Mouse (Mus musculus): ENCODE measurements around the gene Nktr. TPM values are rescaled to one million over a fixed set of nuclear protein-coding genes. Genes with fewer than 3 reads are reported as not detected.

Gene Nktr
- polyA plus RNA-seq, 1 experiment from 2014 or later: 56.1 TPM

DNA sequence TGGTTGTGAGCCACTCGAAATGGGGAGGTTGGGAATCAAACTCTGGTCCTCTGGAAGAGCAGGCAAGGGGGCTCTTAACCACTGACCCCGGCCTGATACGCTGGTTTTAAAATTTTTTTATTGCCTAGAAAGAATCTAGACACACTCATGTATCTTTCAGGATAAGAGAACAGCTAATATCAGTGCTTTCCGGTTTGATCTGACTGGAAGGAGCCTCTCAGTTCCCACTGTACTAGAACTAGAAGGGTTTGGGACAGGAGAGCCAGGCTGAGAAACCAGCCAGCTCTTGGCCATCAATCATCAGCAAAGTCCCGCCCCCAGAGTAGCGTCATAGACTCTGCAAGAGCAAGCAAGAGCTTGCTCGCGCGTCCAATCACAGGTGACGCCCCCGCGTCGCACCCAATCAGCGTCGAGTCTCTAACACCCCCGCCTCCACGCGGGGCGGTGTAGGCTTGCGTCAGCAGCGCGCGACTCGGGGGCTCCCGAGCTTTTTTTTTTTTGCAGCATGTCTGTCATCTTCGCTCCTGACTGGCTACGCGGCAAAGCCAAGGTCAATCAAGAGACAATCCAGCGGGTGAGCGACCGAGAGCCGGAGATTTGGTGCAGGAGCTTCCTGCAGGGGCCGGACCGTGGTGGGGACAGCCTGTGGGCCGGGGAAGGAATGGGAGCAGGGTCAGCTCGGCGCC is 8.9 kb upstream of the Nktr start, which contains the start of gene Ss18l2:
TSS of gene Ss18l2 (plus strand) at position 432 of the 686 bp plus-strand sequence.
- Histone ChIP-seq H3K9me3 (replicated peaks) (no peaks in the 10 kb centered on the region), H3K4me1 (peaks cover 26% of the 10 kb centered on the region), H3K27me3 (ENCODE audit: low read depth, poor library complexity, severe bottlenecking) (peaks cover 19% of the 10 kb centered on the region; the same call in 1 of the 2 replicates), H3K4me3 (peak within 1 kb of the TSS; percentile 96), H3K36me3 (peaks cover 17% of the 10 kb centered on the region), H3K27ac (replicated peaks) (peak within 1 kb of the TSS; percentile 91)
- 6% methylated on average over 37 of the region's 37 CpGs for WGBS
- peak; percentile 98 for DNase-seq (ENCODE audit: low spot score)

DNA sequence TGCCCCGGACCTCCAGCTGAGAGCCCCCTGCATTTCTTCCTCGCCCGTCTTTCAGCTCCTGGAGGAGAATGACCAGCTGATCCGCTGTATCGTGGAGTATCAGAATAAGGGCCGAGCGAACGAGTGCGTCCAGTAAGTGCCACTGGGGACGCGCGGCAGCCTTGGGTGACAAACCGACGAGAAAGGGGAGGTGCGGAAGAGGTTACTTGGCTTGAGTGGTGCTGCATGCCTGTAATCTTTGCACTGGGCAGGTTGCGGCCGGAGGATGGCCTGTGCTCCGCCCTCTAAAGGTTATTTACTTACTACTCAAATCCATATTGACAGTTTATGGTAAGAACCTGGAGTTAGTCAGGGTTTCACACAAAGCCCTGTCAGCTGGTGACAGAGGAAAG is 8.4 kb upstream of the Nktr start:
- no peaks in the 10 kb centered on the region for H3K9me3 ChIP-seq (replicated peaks)
- DNase-seq (ENCODE audit: low spot score): no peak
- H3K4me3 ChIP-seq: peak overlapping the region; percentile 96
- peaks cover 21% of the 10 kb centered on the region for H3K4me1 ChIP-seq
- peak overlapping the region; percentile 91 for H3K27ac ChIP-seq (replicated peaks)
- H3K27me3 ChIP-seq (ENCODE audit: low read depth, poor library complexity, severe bottlenecking): peaks cover 19% of the 10 kb centered on the region; the same call in 1 of the 2 replicates
- under 1% methylated on average over 18 of the region's 18 CpGs for WGBS
- peaks cover 17% of the 10 kb centered on the region for H3K36me3 ChIP-seq

DNA sequence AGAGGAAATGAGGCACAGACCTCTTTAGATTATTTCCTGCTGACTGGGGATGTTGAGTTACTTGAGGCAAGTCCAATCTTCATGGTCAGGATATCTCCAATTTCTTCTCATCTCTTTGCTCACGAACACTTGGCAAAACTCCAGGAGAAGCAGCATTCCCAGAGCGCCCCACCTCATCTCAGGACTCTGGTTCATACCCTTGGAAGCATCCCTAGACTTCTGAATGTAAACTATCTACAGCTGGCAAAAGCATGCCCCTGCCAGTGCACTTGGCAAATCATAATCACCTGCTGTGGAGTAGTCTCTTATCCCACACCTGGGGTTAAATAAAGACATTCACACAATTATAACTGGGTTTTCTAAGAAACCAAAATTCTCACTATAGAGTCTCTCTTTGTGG is 1.9 kb upstream of the Nktr start:
- H3K27me3 ChIP-seq (ENCODE audit: low read depth, poor library complexity, severe bottlenecking): no peaks in the 10 kb centered on the region
- WGBS: 88% methylated on average over 2 of the region's 2 CpGs
- H3K27ac ChIP-seq (replicated peaks): no peak overlapping the region
- peaks cover 27% of the 10 kb centered on the region for H3K4me1 ChIP-seq
- no peak for DNase-seq (ENCODE audit: low spot score)
- no peaks in the 10 kb centered on the region for H3K9me3 ChIP-seq (replicated peaks)
- peaks cover 20% of the 10 kb centered on the region for H3K36me3 ChIP-seq
- H3K4me3 ChIP-seq: no peak overlapping the region

DNA sequence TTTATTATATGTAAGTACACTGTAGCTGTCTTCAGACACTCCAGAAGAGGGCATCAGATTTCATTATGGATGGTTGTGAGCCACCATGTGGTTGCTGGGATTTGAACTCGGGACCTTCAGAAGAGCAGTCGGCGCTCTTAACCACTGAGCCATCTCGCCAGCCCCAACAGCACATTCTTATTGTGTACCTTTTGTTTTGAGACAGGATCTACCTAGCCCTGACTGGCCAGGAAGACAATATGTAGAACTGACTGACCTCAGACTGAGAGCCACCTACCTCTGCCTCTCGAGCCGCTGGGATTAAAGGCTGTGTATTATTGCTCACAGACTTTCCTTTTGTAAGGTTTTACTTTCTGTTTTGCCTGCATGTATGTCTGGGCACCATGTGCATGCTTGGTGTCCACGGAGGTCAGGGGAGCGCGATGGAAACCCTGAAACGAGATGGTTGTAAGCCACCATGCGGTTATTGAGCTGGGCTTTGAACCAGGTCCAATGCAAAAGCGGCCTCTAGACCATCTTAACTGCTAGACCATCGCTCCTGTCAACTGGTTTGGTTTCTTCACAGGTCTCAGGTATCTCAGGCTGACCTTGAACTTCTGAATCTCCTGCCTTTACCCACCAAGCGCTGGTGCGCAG is 781 bp upstream of the Nktr start:
- H3K27me3 ChIP-seq (ENCODE audit: low read depth, poor library complexity, severe bottlenecking): no peaks in the 10 kb centered on the region
- peak overlapping the region; percentile 97 for H3K27ac ChIP-seq (replicated peaks)
- H3K4me3 ChIP-seq: peak overlapping the region; percentile 95
- 66% methylated on average over 15 of the region's 15 CpGs for WGBS
- H3K9me3 ChIP-seq (replicated peaks): no peaks in the 10 kb centered on the region
- peaks cover 27% of the 10 kb centered on the region for H3K4me1 ChIP-seq
- peak; percentile 24 for DNase-seq (ENCODE audit: low spot score)
- peaks cover 12% of the 10 kb centered on the region for H3K36me3 ChIP-seq

DNA sequence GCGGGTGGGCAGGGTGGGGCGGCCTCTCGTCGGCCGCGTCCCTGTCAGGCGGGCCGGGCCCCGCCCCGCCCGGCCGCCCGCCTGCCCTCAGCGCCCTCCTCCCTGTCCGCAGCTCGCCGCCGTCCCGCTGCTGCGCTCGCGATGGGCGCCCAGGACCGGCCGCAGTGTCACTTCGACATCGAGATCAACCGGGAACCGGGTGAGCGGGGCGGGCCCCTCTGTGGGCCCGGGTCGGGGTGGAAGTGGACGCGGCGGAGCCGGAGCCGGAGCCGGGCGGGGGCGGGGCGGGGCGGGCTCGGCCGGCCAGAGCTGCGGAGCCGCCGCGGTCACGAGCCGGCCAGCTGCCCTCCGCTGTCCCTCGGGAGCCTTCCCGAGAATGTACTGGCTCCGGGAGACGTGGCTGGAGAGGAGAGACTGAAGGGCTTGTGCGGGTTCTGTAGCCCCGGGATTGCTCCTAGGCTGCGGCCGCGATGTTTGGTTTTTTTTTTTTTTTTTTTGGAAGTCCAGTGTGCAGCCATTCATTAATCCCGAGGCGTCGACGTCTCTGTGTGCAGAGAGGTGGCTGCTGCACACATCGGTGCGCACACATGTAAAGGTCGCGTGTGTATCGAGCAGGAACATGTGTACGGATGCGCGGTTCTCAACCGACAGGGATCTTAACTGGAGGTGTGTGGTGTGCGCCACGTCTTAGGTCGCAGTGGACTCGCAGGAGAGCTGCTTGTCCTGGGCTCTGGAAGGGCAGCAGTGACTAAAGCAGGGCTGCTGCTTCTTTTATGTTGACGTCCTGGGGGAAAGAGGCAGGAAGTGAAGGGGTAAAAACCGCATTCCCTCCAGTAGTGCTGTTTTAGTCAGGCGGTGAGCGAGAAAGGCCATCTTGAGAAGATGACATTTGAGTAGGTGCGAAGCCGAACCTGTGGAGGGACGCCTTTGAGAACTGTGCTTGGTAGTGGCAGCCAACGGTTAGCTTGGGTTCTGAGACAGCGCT is 670 bp downstream of the Nktr start:
- Histone ChIP-seq H3K4me1 (peaks cover 27% of the 10 kb centered on the region), H3K27ac (replicated peaks) (peak overlapping the region; percentile 97), H3K36me3 (peaks cover 5% of the 10 kb centered on the region), H3K9me3 (replicated peaks) (no peaks in the 10 kb centered on the region), H3K27me3 (ENCODE audit: low read depth, poor library complexity, severe bottlenecking) (no peaks in the 10 kb centered on the region), H3K4me3 (peak overlapping the region; percentile 95)
- under 1% methylated on average over 81 of the region's 87 CpGs for WGBS
- peak; percentile 47 for DNase-seq (ENCODE audit: low spot score)

DNA sequence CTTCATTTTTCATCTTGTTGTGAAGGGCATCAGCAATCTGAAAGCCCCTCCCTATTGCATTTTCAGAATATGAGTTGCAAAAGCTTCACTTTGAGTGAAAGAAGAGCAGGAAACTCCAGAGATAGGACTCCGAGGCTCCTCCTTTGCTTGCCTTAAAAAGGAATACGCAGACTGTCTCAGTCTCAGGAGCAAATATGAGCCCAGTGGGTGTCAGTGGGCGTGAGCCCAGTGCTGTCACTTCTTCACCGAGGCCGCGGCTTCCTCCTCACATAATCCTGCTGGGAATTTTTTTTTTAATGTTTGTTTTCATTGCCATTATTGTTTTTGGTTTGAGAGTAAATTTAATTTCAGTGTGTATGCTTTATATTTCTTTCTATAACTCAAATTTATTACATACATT is 21.5 kb downstream of the Nktr start:
- Histone ChIP-seq H3K27me3 (ENCODE audit: low read depth, poor library complexity, severe bottlenecking) (no peaks in the 10 kb centered on the region), H3K4me3 (no peak overlapping the region), H3K4me1 (no peaks in the 10 kb centered on the region), H3K9me3 (replicated peaks) (no peaks in the 10 kb centered on the region), H3K36me3 (peaks cover 77% of the 10 kb centered on the region), H3K27ac (replicated peaks) (no peak overlapping the region)
- no peak for DNase-seq (ENCODE audit: low spot score)
- 92% methylated on average over 6 of the region's 6 CpGs for WGBS

DNA sequence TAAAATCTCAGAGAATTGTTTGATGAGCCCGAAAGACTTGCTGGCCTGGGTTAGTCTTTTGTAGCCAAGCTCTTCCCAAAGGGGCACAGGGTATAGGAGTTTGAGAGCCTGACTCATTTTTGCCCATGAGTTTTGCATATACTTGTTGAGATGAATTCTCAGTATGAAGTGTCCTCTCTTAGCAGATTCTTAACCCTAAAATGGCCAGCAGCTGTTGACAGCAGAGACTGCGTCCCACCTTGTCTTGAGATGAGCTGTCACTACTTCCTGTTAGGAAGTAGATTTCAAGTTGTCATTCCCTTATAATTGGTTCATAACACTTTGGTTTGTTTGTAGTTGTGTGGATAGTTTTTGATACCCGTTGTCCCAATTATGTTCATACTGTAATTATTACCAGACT is 22.2 kb downstream of the Nktr start:
- Histone ChIP-seq H3K36me3 (peaks cover 77% of the 10 kb centered on the region), H3K27me3 (ENCODE audit: low read depth, poor library complexity, severe bottlenecking) (no peaks in the 10 kb centered on the region), H3K9me3 (replicated peaks) (no peaks in the 10 kb centered on the region), H3K27ac (replicated peaks) (no peak overlapping the region), H3K4me1 (no peaks in the 10 kb centered on the region), H3K4me3 (no peak overlapping the region)
- no peak for DNase-seq (ENCODE audit: low spot score)
- whole genome bisulfite sequencing: 97% methylated on average over 3 of the region's 3 CpGs

DNA sequence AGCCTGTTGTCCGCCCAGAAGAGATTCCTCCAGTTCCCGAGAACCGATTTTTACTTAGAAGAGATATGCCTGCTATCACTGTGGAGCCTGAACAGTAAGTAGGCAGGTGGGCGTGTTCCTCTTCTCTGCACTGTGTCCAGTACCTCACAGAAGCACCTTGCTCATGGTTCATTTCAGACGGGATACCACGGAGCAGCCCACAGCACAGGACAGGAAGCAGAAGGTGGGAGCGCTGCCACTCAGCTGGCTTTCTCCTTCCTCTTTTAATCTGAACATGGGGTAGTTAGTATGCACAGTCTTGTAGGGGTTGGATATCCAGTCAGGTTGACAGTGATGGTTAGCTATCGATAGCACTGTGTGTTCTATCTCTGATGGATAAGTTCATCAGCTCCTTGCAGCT is 25.1 kb downstream of the Nktr start:
- 89% methylated on average over 8 of the region's 8 CpGs for WGBS
- DNase-seq (ENCODE audit: low spot score): no peak
- no peak overlapping the region for H3K4me3 ChIP-seq
- no peaks in the 10 kb centered on the region for H3K4me1 ChIP-seq
- no peak overlapping the region for H3K27ac ChIP-seq (replicated peaks)
- H3K36me3 ChIP-seq: peaks cover 95% of the 10 kb centered on the region
- no peaks in the 10 kb centered on the region for H3K27me3 ChIP-seq (ENCODE audit: low read depth, poor library complexity, severe bottlenecking)
- no peaks in the 10 kb centered on the region for H3K9me3 ChIP-seq (replicated peaks)

DNA sequence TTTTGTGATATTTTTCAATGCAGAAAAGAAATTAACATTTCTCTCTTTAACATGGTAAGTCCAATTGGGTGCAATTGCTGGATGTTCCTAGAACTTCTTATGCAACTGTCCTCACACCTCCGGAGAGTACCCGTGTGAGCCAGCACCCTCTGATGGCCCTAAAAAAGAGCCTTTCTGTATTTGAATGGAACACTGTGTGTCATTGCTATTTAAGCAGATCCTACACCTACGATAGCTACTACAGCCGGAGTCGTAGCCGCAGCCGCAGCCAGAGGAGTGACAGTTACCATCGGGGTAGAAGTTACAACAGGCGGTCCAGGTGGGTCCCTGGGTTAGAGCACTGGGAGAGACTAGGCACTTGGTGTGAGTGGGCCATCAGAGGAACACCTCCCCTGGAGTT is 33.8 kb downstream of the Nktr start:
- Histone ChIP-seq H3K36me3 (peaks cover 93% of the 10 kb centered on the region), H3K4me1 (peaks cover 3% of the 10 kb centered on the region), H3K27me3 (ENCODE audit: low read depth, poor library complexity, severe bottlenecking) (no peaks in the 10 kb centered on the region), H3K9me3 (replicated peaks) (no peaks in the 10 kb centered on the region), H3K4me3 (no peak overlapping the region), H3K27ac (replicated peaks) (no peak overlapping the region)
- 98% methylated on average over 9 of the region's 9 CpGs for WGBS
- DNase-seq (ENCODE audit: low spot score): no peak

DNA sequence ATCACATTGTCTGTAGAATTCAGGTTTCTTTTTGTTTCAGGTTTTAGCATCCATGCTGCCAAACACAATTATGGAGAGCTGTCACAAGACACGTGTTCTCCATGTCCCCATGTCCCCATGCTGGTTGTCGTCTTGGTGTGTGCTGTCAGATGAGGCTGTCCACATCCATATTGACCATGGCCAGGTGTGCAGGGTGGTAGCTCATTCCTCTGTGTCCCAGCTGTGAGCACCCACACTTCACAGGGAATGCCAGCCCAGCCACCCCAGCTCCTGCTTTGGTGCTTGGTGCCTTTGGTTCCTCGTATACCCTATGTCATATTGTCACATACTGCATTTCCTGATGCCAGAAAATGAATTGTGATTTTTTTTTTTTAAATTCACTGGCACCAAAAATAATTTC is 35.7 kb downstream of the Nktr start:
- Histone ChIP-seq H3K9me3 (replicated peaks) (no peaks in the 10 kb centered on the region), H3K27me3 (ENCODE audit: low read depth, poor library complexity, severe bottlenecking) (no peaks in the 10 kb centered on the region), H3K36me3 (peaks cover 74% of the 10 kb centered on the region), H3K4me1 (peaks cover 22% of the 10 kb centered on the region), H3K4me3 (no peak overlapping the region), H3K27ac (replicated peaks) (no peak overlapping the region)
- no peak for DNase-seq (ENCODE audit: low spot score)
- 91% methylated on average over 3 of the region's 3 CpGs for WGBS

DNA sequence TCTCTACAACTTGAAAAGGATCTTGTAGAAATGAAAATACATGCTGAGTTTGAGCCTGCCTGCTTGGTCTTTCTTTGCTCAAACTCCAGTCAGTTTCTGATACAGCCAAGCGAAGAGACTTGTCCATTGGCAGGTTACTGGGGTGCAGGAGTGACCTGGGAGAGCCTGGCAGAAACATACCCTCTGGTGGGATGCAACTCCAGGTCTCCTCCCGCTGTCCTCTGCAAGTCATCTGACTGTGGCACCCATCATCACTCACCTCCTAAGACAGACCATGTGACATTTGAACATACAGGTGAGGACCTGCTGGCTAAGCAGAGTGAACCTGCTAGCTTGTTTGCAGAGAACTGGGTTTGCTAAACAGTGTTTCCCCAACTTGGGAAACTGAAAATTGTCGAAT is 37.8 kb downstream of the Nktr start:
- no peaks in the 10 kb centered on the region for H3K9me3 ChIP-seq (replicated peaks)
- H3K4me1 ChIP-seq: peaks cover 39% of the 10 kb centered on the region
- no peak for DNase-seq (ENCODE audit: low spot score)
- WGBS: 91% methylated on average over 3 of the region's 3 CpGs
- no peak overlapping the region for H3K4me3 ChIP-seq
- no peaks in the 10 kb centered on the region for H3K27me3 ChIP-seq (ENCODE audit: low read depth, poor library complexity, severe bottlenecking)
- peaks cover 53% of the 10 kb centered on the region for H3K36me3 ChIP-seq
- H3K27ac ChIP-seq (replicated peaks): no peak overlapping the region

DNA sequence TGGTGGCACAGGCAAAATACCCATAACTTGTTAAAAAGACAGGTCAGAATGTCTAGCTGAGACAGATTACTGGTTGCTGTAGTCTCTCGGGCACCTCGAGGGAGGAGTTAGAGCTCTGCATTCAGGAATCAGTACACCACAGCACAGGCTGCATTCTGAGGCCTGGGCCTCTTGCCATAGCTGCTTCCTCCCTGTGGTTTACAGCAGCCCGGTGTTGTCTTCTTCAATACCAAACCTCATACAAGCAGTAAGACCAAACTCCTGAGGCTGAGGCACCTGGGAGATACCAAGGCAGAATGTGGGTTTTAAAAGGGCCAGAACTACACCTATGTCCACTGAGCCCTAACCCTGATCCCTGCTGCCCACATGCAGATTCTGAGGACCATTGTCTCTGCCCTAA is 38.5 kb downstream of the Nktr start:
- H3K27me3 ChIP-seq (ENCODE audit: low read depth, poor library complexity, severe bottlenecking): no peaks in the 10 kb centered on the region
- no peak overlapping the region for H3K4me3 ChIP-seq
- no peak for DNase-seq (ENCODE audit: low spot score)
- WGBS: 82% methylated on average over 3 of the region's 3 CpGs
- H3K27ac ChIP-seq (replicated peaks): no peak overlapping the region
- peaks cover 45% of the 10 kb centered on the region for H3K4me1 ChIP-seq
- peaks cover 53% of the 10 kb centered on the region for H3K36me3 ChIP-seq
- no peaks in the 10 kb centered on the region for H3K9me3 ChIP-seq (replicated peaks)
